Mouse (Mus musculus): ENCODE measurements around the gene Gm10985. TPM values are rescaled to one million over a fixed set of nuclear protein-coding genes. Genes with fewer than 3 reads are reported as not detected.

The Gm10985 gene
- polyA plus RNA-seq, 1 experiment from 2014 or later = not detected

DNA sequence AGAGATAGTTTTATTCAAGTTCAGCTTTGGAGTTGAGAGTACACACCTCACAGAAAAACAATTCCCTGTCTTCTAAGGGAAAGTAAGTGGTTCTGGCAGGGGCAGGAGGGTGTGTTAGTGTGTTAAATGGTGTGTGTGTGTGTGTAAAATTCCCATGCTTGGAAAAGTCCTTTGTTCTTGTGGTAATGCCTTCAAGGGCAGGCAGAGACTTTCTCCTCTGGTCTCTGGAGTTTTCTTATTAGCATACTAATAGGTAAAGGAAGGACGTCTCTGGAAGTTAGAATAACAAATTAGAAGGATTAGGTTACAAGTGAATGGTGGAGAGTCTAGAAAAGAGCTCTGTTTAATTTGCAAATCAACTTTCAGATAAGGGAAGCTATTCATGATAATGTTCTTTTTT lies 24.4 kb downstream of the Gm10985 start:
- H3K36me3 ChIP-seq = no peaks in the 10 kb centered on the region
- H3K9ac ChIP-seq = no peak overlapping the region
- no peak overlapping the region for H3K27ac ChIP-seq
- no peak overlapping the region for H3K4me2 ChIP-seq (replicated peaks)
- H3K9me3 ChIP-seq = no peaks in the 10 kb centered on the region
- H3K4me3 ChIP-seq = no peak overlapping the region
- peaks cover 12% of the 10 kb centered on the region; the same call in 1 of the 2 replicates for H3K4me1 ChIP-seq
- 7% methylated on average over 1 of the region's 1 CpGs for WGBS
- H3K27me3 ChIP-seq = no peaks in the 10 kb centered on the region
- no peak for ATAC-seq (ENCODE audit: low FRiP score, low read depth)

- H3K36me3 ChIP-seq = no peaks in the 10 kb centered on the region
Measured at GRCm38 (mm10) chr3:53870482-53870881, 25.6 kb downstream of the Gm10985 start.

DNA sequence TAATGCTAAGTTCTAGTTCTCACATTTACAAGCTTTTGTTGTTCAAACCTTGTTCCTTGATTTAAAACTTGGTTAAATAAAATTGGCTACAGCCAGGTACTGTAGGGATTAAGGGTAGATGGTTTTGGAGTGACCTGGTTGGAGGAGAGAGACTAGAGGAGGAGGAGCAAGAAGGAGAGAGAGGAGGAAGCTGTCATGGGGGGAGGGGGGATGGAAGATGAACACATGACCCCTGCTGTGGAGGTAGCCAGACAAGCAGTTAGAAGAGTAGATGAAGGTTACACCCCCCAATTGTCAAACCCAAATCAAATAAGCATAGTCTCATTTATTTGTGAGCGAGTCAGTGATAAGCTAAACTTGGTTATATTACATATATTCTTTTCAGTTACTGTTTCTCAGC lies 26.7 kb downstream of the Gm10985 start:
- Histone ChIP-seq H3K36me3 (no peaks in the 10 kb centered on the region), H3K9me3 (no peaks in the 10 kb centered on the region), H3K27ac (no peak overlapping the region), H3K4me2 (replicated peaks) (no peak overlapping the region), H3K9ac (no peak overlapping the region), H3K27me3 (no peaks in the 10 kb centered on the region), H3K4me3 (no peak overlapping the region), H3K4me1 (peaks cover 12% of the 10 kb centered on the region; the same call in 1 of the 2 replicates)
- WGBS = 92% methylated on average over 1 of the region's 1 CpGs
- ATAC-seq (ENCODE audit: low FRiP score, low read depth) = no peak

More at GRCm38 (mm10) chr3:53870482-53870881, 25.6 kb downstream of the Gm10985 start:
- peaks cover 12% of the 10 kb centered on the region; the same call in 1 of the 2 replicates for H3K4me1 ChIP-seq
- no peak for ATAC-seq (ENCODE audit: low FRiP score, low read depth)
- H3K27me3 ChIP-seq = no peaks in the 10 kb centered on the region
- no peaks in the 10 kb centered on the region for H3K9me3 ChIP-seq
- WGBS = 73% methylated on average over 6 of the region's 6 CpGs
- H3K27ac ChIP-seq = no peak overlapping the region
- no peak overlapping the region for H3K4me3 ChIP-seq
- no peak overlapping the region for H3K9ac ChIP-seq
- H3K4me2 ChIP-seq (replicated peaks) = no peak overlapping the region

DNA sequence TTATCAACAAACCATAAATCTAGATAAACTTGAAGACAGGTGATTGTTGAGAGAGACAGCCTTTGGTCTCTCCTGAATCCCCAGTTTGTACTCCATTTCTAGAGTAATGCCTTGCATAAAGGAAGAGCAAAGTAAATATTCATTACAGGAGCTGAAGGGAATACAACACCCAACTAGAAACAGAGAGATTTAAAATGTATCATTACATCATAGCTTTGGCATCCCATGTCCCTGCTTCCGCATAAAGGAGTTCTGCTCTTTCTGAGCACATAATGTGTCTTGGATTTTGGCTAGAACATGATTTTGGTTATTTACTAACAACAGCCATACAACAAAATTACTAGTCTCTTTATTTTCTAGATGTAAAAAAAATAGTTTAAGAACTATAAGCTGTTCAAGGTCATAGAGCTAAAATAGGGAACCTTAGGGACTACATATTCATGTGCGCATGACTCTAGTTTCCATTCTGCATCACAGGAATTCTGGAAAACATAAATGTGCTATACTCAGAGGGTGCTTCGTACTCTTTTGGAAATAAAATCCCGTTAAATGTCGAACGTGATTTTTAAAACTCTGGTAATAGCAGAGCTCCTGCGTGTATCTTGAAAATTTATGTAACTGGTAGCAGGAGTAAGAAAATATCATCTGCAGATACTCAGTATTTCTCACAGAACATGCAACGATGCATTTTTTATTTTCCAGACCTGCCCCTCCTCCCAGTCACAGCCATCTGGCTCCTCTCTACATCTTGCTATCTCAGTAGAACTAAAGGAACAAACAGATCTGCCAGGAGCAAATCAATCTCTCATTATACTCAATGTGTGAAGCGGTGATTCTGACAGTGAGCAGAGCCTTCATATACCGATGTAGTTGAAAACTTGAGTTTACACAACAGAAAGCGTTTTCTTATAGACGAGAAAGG lies 46.0 kb downstream of the Gm10985 start:
- H3K4me2 ChIP-seq (replicated peaks) = no peak overlapping the region
- H3K4me3 ChIP-seq = no peak overlapping the region
- H3K4me1 ChIP-seq = no peaks in the 10 kb centered on the region; the same call in 1 of the 2 replicates
- no peak for ATAC-seq (ENCODE audit: low FRiP score, low read depth)
- H3K9me3 ChIP-seq = peaks cover 12% of the 10 kb centered on the region; the same call in 1 of the 2 replicates
- H3K36me3 ChIP-seq = no peaks in the 10 kb centered on the region
- no peaks in the 10 kb centered on the region for H3K27me3 ChIP-seq
- 70% methylated on average over 12 of the region's 12 CpGs for WGBS
- no peak overlapping the region for H3K9ac ChIP-seq
- no peak overlapping the region for H3K27ac ChIP-seq

Other genes with a start within 250 kb of the Gm10985 start
- 5.7 and 6.8 TPM in 2 replicates for gene Frem2, start 187.7 kb upstream of the Gm10985 start, polyA plus RNA-seq (2015; fragmentation: Nextera tagmentation; extraction: Ambion mirVana)
- 114 TPM in 2 replicates for gene Ufm1, start 18.7 kb downstream of the Gm10985 start, polyA plus RNA-seq (2015; fragmentation: Nextera tagmentation; extraction: Ambion mirVana)

All from limb, embryonic 13.5 days (tissue).